Mouse (Mus musculus) liver, embryonic 13.5 days (tissue): ENCODE data around the gene Foxj3. TPM values are rescaled to one million over a fixed set of nuclear protein-coding genes. Genes with fewer than 3 reads are reported as not detected.

ENCODE experiments used
- ATAC-seq: fragments of 200-750 bp; cut with Nextera tagmentation; 2 replicates; pipeline ENCODE4 v1.8.0; 2017; ENCODE audit warnings: low read depth, mild to moderate bottlenecking, moderate number of reproducible peaks, moderate library complexity
- DNase-seq: peaks from one replicate; pipeline ENCODE4 v3.0.0; 2022
- H3K27ac ChIP-seq: fragments of 300-500 bp; sonication (generic); 2 replicates; pipeline ENCODE4 v1.5.1; 2015; ENCODE audit warnings: moderate library complexity, mild to moderate bottlenecking, inconsistent platforms
- H3K27me3 ChIP-seq: fragments of 300-500 bp; sonication (generic); 2 replicates; pipeline ENCODE4 v1.6.1; 2015; ENCODE audit warnings: mild to moderate bottlenecking, inconsistent platforms
- H3K36me3 ChIP-seq: fragments of 300-500 bp; sonication (generic); 2 replicates; pipeline ENCODE4 v1.6.1; 2015; ENCODE audit warnings: mild to moderate bottlenecking, inconsistent platforms
- H3K4me1 ChIP-seq: fragments of 300-500 bp; sonication (generic); replicated peaks from 2 replicates; pipeline ENCODE4 v1.6.1; 2015; ENCODE audit warnings: inconsistent platforms
- H3K4me2 ChIP-seq: fragments of 300-500 bp; sonication (generic); 2 replicates; pipeline ENCODE4 v1.6.1; 2015; ENCODE audit warnings: inconsistent platforms, mild to moderate bottlenecking, moderate library complexity
- H3K4me3 ChIP-seq: fragments of 300-500 bp; sonication (generic); replicated peaks from 2 replicates; pipeline ENCODE4 v1.5.1; 2015; ENCODE audit warnings: mild to moderate bottlenecking, inconsistent platforms
- H3K9ac ChIP-seq: fragments of 300-500 bp; sonication (generic); 2 replicates; pipeline ENCODE4 v1.6.1; 2015; ENCODE audit warnings: mild to moderate bottlenecking, inconsistent platforms
- H3K9me3 ChIP-seq: fragments of 300-500 bp; sonication (generic); replicated peaks from 2 replicates; pipeline ENCODE4 v1.6.1; 2016; ENCODE audit warnings: inconsistent platforms
- WGBS: fragments of 180-500 bp; shearing (Covaris S2); methylation state at CpG from one replicate; pipeline ENCODE4 v1.1.7; 2015; ENCODE audit not compliant: insufficient replicate concordance; 5-methylcytosine and 5-hydroxymethylcytosine counted together
- polyA plus RNA-seq: library from polyadenylated mRNA; unstranded; fragments of >200 nt; fragmentation: Nextera tagmentation; extraction: Ambion mirVana; gene quantifications from 2 replicates; pipeline ENCODE4 v1.2.1, GENCODE M21; 2015

Gene Foxj3
- polyA plus RNA-seq, 1 experiment from 2014 or later, result 5.4 TPM

DNA sequence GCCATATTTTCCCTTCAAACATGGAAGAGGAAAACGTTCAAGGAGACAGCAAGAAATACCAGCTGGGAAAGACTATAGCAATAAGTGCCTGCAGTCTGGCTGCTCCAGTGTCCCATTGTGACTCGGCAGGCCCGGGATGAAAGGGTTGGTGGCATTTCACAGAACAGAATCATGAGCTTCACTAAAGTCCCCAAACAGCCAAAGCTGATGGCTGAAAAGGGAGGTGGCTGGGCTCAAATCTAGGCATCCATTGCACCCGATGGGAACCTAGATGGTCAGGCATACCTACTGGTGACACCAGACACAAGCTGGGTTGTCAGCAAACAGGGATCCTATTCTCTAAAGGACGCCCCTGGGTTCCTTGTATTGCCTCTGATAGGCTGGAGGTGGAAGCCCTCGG, 101.1 kb downstream of the Foxj3 start:
- Histone ChIP-seq H3K36me3 (no peaks in the 10 kb centered on the region), H3K4me2 (no peak overlapping the region), H3K4me1 (peaks cover 11% of the 10 kb centered on the region; the same call in 1 of the 2 replicates), H3K9ac (no peak overlapping the region), H3K27ac (no peak overlapping the region), H3K9me3 (no peaks in the 10 kb centered on the region; the same call in 1 of the 2 replicates), H3K27me3 (no peaks in the 10 kb centered on the region), H3K4me3 (no peak overlapping the region)
- no peak for ATAC-seq
- WGBS, result 58% methylated on average over 6 of the region's 6 CpGs
- no peak for DNase-seq

DNA sequence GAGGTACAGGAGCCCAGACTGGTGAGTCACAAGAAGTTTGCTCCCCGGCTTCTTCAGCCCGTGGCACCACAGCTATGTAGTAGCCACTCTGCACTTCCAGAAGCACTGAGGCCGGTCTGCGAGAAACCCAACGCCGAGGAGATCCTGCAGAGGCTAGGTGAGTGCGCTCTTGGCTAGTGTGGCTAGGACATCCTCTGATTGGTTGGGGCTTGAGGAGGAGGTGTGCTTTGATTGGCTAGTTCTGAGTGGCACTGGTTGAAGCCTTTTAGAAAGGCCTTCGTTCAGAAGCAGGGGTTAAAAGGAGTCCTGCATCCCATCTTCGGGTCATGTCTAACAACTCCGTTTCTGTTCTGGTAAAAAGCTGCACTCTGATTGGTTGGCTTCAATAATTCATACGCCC, 101.9 kb downstream of the Foxj3 start:
- Histone ChIP-seq H3K4me3 (no peak overlapping the region), H3K27ac (no peak overlapping the region), H3K27me3 (no peaks in the 10 kb centered on the region), H3K36me3 (no peaks in the 10 kb centered on the region), H3K4me1 (peaks cover 7% of the 10 kb centered on the region; the same call in 1 of the 2 replicates), H3K4me2 (no peak overlapping the region), H3K9me3 (no peaks in the 10 kb centered on the region; the same call in 1 of the 2 replicates), H3K9ac (no peak overlapping the region)
- DNase-seq (no peak), ATAC-seq (no peak)
- 55% methylated on average over 11 of the region's 11 CpGs for WGBS

DNA sequence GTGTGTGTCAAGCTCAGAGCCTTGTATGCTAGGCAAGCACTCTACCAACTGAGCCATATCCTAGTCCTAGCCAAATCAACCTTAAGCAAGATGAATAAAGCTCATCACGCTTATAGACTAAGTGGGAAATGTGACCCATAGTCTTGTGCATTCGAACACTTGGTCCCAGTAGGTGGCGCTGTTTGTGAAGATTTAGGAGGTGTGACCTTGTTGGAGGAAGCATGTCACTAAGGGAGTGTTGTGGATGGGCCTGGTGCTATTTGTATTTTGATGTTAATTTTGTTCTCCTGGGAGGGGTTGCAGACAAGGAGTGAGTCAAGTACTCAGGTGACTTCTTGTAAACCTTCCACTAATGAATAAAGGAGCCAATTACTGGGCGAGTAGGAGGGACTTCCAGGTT, 105.9 kb downstream of the Foxj3 start:
- Histone ChIP-seq H3K4me2 (no peak overlapping the region), H3K36me3 (no peaks in the 10 kb centered on the region), H3K27ac (no peak overlapping the region), H3K4me3 (no peak overlapping the region), H3K9me3 (no peaks in the 10 kb centered on the region; the same call in 1 of the 2 replicates), H3K9ac (no peak overlapping the region), H3K4me1 (no peaks in the 10 kb centered on the region), H3K27me3 (no peaks in the 10 kb centered on the region)
- 66% methylated on average over 4 of the region's 4 CpGs for WGBS
- ATAC-seq (no peak), DNase-seq (no peak)

DNA sequence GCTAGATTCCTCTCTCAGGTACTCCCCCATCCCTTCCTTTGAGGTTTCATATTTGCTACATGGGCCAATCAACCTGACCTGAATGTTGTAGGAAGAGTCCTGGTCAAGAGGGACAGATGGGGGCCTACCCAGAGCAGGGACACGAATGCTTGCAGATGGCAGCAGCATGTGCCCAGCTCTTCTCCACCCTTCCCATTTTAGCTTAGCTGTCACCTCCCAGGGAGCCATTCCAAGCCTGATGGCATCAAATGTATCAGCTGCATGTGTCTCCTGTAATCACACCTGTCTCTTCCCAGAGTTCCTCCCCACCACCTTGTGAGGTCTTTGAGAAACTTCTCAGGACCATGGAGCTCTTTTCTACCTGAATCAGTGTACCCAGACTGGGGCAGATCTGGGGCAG, 120.2 kb downstream of the Foxj3 start:
- Histone ChIP-seq H3K4me2 (no peak overlapping the region), H3K27me3 (no peaks in the 10 kb centered on the region), H3K9me3 (no peaks in the 10 kb centered on the region), H3K9ac (no peak overlapping the region), H3K27ac (no peak overlapping the region), H3K4me1 (no peaks in the 10 kb centered on the region), H3K4me3 (no peak overlapping the region), H3K36me3 (no peaks in the 10 kb centered on the region)
- DNase-seq (no peak), ATAC-seq (no peak)
- WGBS, result 50% methylated on average over 1 of the region's 1 CpGs

DNA sequence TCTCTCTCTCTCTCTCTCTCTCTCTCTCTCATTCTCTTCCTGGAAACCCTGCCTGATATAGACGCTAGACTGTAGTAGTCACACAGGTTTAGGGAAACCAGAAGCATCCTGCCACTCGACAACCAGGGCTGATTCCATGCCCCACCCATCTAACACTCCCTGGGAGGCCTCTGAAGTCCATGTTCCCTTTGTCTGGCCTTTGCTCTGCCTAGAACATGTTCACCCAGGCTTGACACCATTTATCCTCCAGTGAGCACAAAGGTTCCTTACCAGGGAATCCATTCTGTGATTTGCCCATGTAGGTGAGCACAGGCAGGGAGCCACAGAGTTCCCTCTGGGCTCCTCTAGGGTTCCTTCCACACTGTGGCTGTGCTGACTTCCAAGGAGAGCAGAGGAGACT, 121.4 kb downstream of the Foxj3 start:
- no peak for ATAC-seq
- Histone ChIP-seq H3K27me3 (no peaks in the 10 kb centered on the region), H3K9ac (no peak overlapping the region), H3K9me3 (no peaks in the 10 kb centered on the region), H3K36me3 (no peaks in the 10 kb centered on the region), H3K4me1 (no peaks in the 10 kb centered on the region), H3K4me3 (no peak overlapping the region), H3K27ac (no peak overlapping the region), H3K4me2 (no peak overlapping the region)
- no peak for DNase-seq
- 8% methylated on average over 1 of the region's 2 CpGs for WGBS

DNA sequence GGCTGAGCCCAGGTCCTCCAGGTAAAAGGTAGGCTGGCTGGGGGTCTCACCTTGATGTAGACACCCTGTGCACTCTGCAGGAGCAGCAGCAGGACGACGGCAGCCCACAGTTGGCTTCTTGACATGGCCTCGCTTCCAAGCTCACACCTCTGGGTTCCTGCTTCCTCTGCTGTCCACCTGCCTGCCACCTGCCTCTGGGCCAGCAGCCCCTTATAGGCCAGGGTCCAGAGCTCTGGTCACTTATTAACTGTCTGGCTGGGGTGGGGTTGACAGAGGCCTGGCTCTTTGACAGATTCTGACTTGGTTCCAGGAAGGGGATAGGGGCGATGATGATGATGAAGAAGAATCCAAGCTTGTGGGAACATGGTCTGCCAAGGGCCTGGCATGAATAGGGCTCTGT, 121.9 kb downstream of the Foxj3 start, which contains the start of gene Guca2b:
TSS of gene Guca2b (minus strand) at position 224 of the 400 bp plus-strand sequence.
- 55% methylated on average over 4 of the region's 4 CpGs for WGBS
- Histone ChIP-seq H3K27me3 (no peaks in the 10 kb centered on the region), H3K9me3 (no peaks in the 10 kb centered on the region), H3K27ac (no peak within 1 kb of the TSS), H3K9ac (no peak within 1 kb of the TSS), H3K4me2 (no peak within 1 kb of the TSS), H3K4me3 (no peak within 1 kb of the TSS), H3K36me3 (no peaks in the 10 kb centered on the region), H3K4me1 (no peaks in the 10 kb centered on the region)
- DNase-seq, result no peak
- ATAC-seq, result no peak

DNA sequence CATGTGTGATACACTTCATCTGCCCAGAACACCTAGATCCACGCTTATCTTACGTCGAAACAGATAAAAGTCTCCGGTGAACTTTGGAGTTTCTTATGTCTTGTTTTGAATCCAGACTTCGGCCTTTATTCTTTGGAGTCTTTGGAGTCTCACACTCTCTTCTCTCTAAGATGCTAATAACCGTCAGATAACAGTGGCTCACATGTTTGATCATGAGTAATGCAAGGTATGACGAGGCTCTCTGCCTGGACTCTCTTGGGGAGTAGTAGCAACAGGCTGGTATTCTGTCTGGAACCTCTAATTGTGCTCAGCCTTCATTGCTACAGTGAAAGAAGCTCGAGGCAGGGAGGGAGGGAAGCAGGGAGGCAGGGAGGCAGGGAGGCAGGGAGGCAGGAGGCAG, 123.2 kb downstream of the Foxj3 start:
- 67% methylated on average over 8 of the region's 8 CpGs for WGBS
- Histone ChIP-seq H3K27me3 (no peaks in the 10 kb centered on the region), H3K27ac (no peak overlapping the region), H3K9ac (no peak overlapping the region), H3K4me3 (no peak overlapping the region), H3K4me2 (no peak overlapping the region), H3K36me3 (no peaks in the 10 kb centered on the region), H3K9me3 (no peaks in the 10 kb centered on the region), H3K4me1 (no peaks in the 10 kb centered on the region)
- DNase-seq (no peak), ATAC-seq (no peak)

DNA sequence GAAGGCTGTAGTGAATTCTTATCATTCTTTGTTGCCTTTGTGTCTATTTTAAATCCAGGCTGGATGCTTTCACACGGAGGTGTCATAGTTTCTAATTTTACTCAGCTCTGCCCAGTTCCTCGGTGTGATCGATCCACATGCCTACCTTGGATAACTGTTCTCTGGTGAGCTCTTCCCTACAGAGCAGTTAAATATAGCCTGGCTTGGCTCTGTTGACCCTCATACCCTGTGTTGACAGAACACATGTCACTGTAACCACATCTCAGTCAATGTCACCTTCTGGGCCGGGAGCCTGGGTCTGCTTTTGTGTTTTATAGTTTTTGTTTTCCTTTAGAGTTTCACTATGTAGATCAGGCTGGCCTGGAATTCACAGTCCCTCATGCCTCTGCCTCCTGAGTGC, 125.3 kb downstream of the Foxj3 start:
- Histone ChIP-seq H3K27ac (no peak overlapping the region), H3K36me3 (no peaks in the 10 kb centered on the region), H3K9ac (no peak overlapping the region), H3K4me2 (no peak overlapping the region), H3K9me3 (no peaks in the 10 kb centered on the region), H3K27me3 (no peaks in the 10 kb centered on the region), H3K4me1 (no peaks in the 10 kb centered on the region), H3K4me3 (no peak overlapping the region)
- DNase-seq, result no peak
- no peak for ATAC-seq
- 58% methylated on average over 4 of the region's 4 CpGs for WGBS

DNA sequence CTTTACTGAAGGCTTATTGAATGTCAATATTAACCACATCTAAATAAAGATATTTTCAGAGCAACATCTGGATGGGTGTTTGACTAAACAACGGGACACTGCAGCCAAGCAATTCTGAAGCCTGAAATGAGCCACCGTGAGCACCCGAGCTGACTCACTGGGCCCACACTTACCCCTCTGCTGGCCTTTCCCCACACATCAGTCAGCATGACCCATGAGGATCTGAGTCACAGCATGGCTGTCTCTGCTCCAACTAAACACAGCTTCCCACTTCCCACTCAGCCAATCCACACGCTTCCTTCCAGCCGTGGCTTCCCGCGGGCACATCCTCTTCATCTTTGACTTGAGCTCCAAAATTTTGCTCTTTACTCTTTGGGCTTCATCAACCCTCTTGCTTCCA, 126.2 kb downstream of the Foxj3 start:
- H3K9me3 ChIP-seq, result no peaks in the 10 kb centered on the region
- H3K36me3 ChIP-seq, result no peaks in the 10 kb centered on the region
- DNase-seq (no peak), ATAC-seq (no peak)
- no peak overlapping the region for H3K27ac ChIP-seq
- no peak overlapping the region for H3K4me2 ChIP-seq
- 72% methylated on average over 7 of the region's 7 CpGs for WGBS
- no peaks in the 10 kb centered on the region for H3K4me1 ChIP-seq
- no peak overlapping the region for H3K9ac ChIP-seq
- no peaks in the 10 kb centered on the region for H3K27me3 ChIP-seq
- no peak overlapping the region for H3K4me3 ChIP-seq

DNA sequence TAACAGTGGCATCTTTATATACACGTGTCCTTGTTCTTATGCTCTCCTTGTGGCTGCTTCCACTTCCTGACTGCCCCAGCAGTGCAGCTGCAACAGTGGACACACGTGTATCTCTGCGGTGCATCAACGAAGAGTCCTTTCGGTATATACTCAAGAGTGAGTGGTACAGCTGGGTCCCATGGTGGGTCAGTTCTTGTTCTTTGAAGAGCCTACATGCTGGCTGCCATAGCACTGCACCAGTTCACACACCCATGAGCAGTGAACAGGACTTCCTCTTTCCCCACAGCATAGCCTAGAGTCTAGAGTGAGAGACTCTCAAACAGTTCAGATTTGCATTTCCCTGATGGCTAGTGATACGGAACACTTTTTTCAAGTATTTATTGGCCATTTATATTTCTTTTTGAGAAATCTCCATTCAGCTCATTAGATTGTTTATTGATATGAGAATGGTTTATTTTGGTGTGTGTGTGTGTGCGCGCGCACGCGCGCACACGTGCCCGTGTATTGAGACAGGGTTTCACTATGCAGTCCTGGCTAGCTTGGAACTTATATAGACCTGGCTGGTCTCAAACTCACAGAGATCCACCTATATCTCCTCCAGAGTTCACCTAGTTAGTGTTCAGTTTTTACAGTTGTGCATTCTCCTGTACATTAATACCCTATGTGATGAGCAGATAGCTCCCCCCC, 126.7 kb downstream of the Foxj3 start:
- ATAC-seq, result no peak
- Histone ChIP-seq H3K4me2 (no peak overlapping the region), H3K4me3 (no peak overlapping the region), H3K27ac (no peak overlapping the region), H3K9me3 (no peaks in the 10 kb centered on the region), H3K36me3 (no peaks in the 10 kb centered on the region), H3K9ac (no peak overlapping the region), H3K4me1 (no peaks in the 10 kb centered on the region), H3K27me3 (no peaks in the 10 kb centered on the region)
- WGBS, result 82% methylated on average over 14 of the region's 14 CpGs
- no peak for DNase-seq

DNA sequence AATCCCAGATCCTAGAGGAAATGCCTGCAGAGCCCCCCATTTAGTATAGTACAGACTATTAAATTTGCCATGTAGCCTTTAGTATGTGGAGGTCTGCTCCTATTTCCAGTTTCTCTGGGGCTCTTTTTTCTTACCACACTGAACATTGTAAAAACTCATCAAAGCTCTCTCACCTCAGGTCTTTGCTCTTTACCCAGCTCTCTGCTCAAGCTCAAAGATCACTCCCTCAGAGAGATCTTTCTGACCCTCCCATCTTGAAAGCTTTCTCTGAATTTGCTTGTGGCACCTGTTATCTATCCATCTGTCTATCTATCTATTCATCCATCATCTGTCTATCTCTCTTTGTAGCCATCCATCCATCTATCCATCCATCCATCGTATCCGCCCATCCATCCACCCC, 128.4 kb downstream of the Foxj3 start:
- no peak overlapping the region for H3K4me3 ChIP-seq
- H3K36me3 ChIP-seq, result no peaks in the 10 kb centered on the region
- no peaks in the 10 kb centered on the region for H3K27me3 ChIP-seq
- no peak overlapping the region for H3K9ac ChIP-seq
- no peak overlapping the region for H3K4me2 ChIP-seq
- no peaks in the 10 kb centered on the region for H3K9me3 ChIP-seq
- ATAC-seq (no peak), DNase-seq (no peak)
- 70% methylated on average over 2 of the region's 2 CpGs for WGBS
- no peak overlapping the region for H3K27ac ChIP-seq
- no peaks in the 10 kb centered on the region for H3K4me1 ChIP-seq

DNA sequence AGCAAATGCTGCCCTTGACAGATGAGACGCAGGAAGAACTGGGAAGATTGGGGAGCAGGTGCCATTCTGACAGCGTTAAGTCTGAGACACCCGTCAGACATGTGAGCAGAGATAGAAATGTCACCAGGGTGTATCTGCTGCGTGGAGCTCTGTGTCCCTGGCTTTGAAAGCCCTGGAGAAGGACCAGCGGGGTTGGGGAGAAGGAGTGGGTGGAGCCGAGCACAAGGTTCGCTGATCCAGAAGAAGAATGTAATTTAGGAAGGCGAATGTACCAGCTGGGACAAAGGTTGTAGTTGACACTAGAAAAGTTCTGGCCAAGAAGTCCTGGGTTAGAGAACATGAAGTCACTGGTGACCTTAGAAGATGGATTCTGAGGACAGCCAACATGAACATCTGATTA, 129.3 kb downstream of the Foxj3 start:
- H3K9ac ChIP-seq, result no peak overlapping the region
- no peaks in the 10 kb centered on the region for H3K9me3 ChIP-seq
- no peaks in the 10 kb centered on the region for H3K4me1 ChIP-seq
- no peak overlapping the region for H3K4me3 ChIP-seq
- H3K4me2 ChIP-seq, result no peak overlapping the region
- DNase-seq, result no peak
- WGBS, result 61% methylated on average over 8 of the region's 8 CpGs
- no peak for ATAC-seq
- no peak overlapping the region for H3K27ac ChIP-seq
- H3K36me3 ChIP-seq, result no peaks in the 10 kb centered on the region
- H3K27me3 ChIP-seq, result no peaks in the 10 kb centered on the region
